Mouse (Mus musculus) stomach, embryonic 15.5 days (tissue): ENCODE results near the gene Sytl2. TPM values are rescaled to one million over a fixed set of nuclear protein-coding genes. Genes with fewer than 3 reads are reported as not detected.

Experiments used
- ATAC-seq: fragments of 200-750 bp; cut with Nextera tagmentation; 2 replicates; pipeline ENCODE4 v1.8.0; 2017; ENCODE audit warnings: low read depth, moderate number of reproducible peaks, moderate TSS enrichment; ENCODE audit not compliant: insufficient read depth, low FRiP score
- H3K27ac ChIP-seq: fragments of 300-500 bp; sonication (generic); 2 replicates; pipeline ENCODE4 v1.5.1; 2015; ENCODE audit warnings: mild to moderate bottlenecking, inconsistent platforms
- H3K27me3 ChIP-seq: fragments of 300-500 bp; sonication (generic); replicated peaks from 2 replicates; pipeline ENCODE4 v1.6.1; 2015; ENCODE audit warnings: inconsistent platforms
- H3K36me3 ChIP-seq: fragments of 300-500 bp; sonication (generic); 2 replicates; pipeline ENCODE4 v1.6.1; 2015; ENCODE audit warnings: inconsistent platforms
- H3K4me1 ChIP-seq: fragments of 300-500 bp; sonication (generic); 2 replicates; pipeline ENCODE4 v1.6.1; 2015; ENCODE audit warnings: inconsistent platforms
- H3K4me2 ChIP-seq: fragments of 300-500 bp; sonication (generic); 2 replicates; pipeline ENCODE4 v1.6.1; 2015; ENCODE audit warnings: mild to moderate bottlenecking, inconsistent platforms
- H3K4me3 ChIP-seq: fragments of 300-500 bp; sonication (generic); replicated peaks from 2 replicates; pipeline ENCODE4 v1.5.1; 2015; ENCODE audit warnings: inconsistent platforms
- H3K9ac ChIP-seq: fragments of 300-500 bp; sonication (generic); 2 replicates; pipeline ENCODE4 v1.6.1; 2015; ENCODE audit warnings: inconsistent platforms
- H3K9me3 ChIP-seq: fragments of 300-500 bp; sonication (generic); 2 replicates; pipeline ENCODE4 v1.6.1; 2016; ENCODE audit warnings: inconsistent platforms
- WGBS: fragments of 180-500 bp; shearing (Covaris S2); methylation state at CpG from one replicate; pipeline ENCODE4 v1.1.7; 2015; 5-methylcytosine and 5-hydroxymethylcytosine counted together
- polyA plus RNA-seq: library from polyadenylated mRNA; unstranded; fragments of >200 nt; fragmentation: Nextera tagmentation; extraction: Ambion mirVana; gene quantifications from 2 replicates; pipeline ENCODE4 v1.2.1, GENCODE M21; 2015

Sytl2 gene
- polyA plus RNA-seq = 15.0 and 16.5 TPM in 2 replicates

GRCm38 (mm10) chr7:90301942-90302646, at the start of gene Sytl2:
Gene Sytl2 (plus strand): TSS chr7:90302252.
- Histone ChIP-seq H3K36me3 (no peaks in the 10 kb centered on the region), H3K4me1 (peaks cover 4% of the 10 kb centered on the region; the same call in 1 of the 2 replicates), H3K4me3 (peak within 1 kb of the TSS; percentile 62), H3K9ac (peak within 1 kb of the TSS; percentile 39; the same call in 1 of the 2 replicates), H3K27me3 (0 out of 2 replicates have a peak, but pooled peaks cover 2% of the 10 kb centered on the region), H3K4me2 (peak within 1 kb of the TSS; percentile 92), H3K27ac (no peak within 1 kb of the TSS), H3K9me3 (no peaks in the 10 kb centered on the region)
- peak; percentile 92 for ATAC-seq
- 1% methylated on average over 41 of the region's 43 CpGs for WGBS

- Histone ChIP-seq H3K9me3 (no peaks in the 10 kb centered on the region), H3K4me1 (no peaks in the 10 kb centered on the region), H3K9ac (no peak overlapping the region), H3K4me3 (no peak overlapping the region), H3K36me3 (no peaks in the 10 kb centered on the region), H3K27me3 (no peaks in the 10 kb centered on the region), H3K4me2 (no peak overlapping the region), H3K27ac (no peak overlapping the region)
- ATAC-seq = no peak
- 76% methylated on average over 5 of the region's 5 CpGs for WGBS
Observed at GRCm38 (mm10) chr7:90252946-90253345, 49.1 kb upstream of the Sytl2 start.

- no peaks in the 10 kb centered on the region for H3K36me3 ChIP-seq
- no peak overlapping the region for H3K4me2 ChIP-seq
- ATAC-seq = no peak; the same call in 1 of the 2 replicates
- H3K27me3 ChIP-seq = no peaks in the 10 kb centered on the region
- 0 out of 2 replicates have a peak overlapping the region, but pooled peaks have one; percentile 8 for H3K27ac ChIP-seq
- no peak overlapping the region for H3K4me3 ChIP-seq
- no peak overlapping the region for H3K9ac ChIP-seq
- no peaks in the 10 kb centered on the region for H3K4me1 ChIP-seq
- WGBS = 55% methylated on average over 2 of the region's 2 CpGs
- no peaks in the 10 kb centered on the region for H3K9me3 ChIP-seq
Observed at GRCm38 (mm10) chr7:90258701-90259100, 43.4 kb upstream of the Sytl2 start.

DNA sequence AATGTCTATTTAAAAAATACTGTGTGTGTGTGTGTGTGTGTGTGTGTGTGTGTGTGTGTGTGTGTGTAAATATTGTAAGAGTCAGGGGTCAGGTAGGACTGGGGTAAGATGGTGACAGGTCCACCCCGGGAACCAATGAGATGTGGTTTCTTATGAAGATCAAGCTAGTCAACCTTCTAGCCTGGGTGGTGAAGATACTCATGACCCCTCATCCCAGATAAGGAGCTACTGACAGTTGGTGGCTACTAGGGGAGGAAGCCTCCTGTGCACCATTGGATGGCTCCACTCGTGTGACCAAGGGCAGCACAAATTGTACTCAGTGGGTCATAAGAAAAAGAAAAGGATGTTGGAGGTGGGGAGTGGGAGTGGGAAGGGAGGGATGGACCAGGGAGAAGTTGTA, 42.2 kb upstream of the Sytl2 start:
- Histone ChIP-seq H3K9ac (no peak overlapping the region), H3K27ac (no peak overlapping the region), H3K36me3 (no peaks in the 10 kb centered on the region), H3K4me3 (no peak overlapping the region), H3K9me3 (no peaks in the 10 kb centered on the region), H3K27me3 (no peaks in the 10 kb centered on the region), H3K4me2 (no peak overlapping the region), H3K4me1 (no peaks in the 10 kb centered on the region)
- 71% methylated on average over 2 of the region's 2 CpGs for WGBS
- ATAC-seq = no peak

GRCm38 (mm10) chr7:90261902-90262599, 40.0 kb upstream of the Sytl2 start:
- Histone ChIP-seq H3K9me3 (no peaks in the 10 kb centered on the region), H3K4me3 (no peak overlapping the region), H3K36me3 (no peaks in the 10 kb centered on the region), H3K27ac (no peak overlapping the region), H3K4me2 (no peak overlapping the region), H3K9ac (no peak overlapping the region), H3K4me1 (peaks cover 5% of the 10 kb centered on the region), H3K27me3 (no peaks in the 10 kb centered on the region)
- 44% methylated on average over 7 of the region's 7 CpGs for WGBS
- no peak for ATAC-seq

- H3K9me3 ChIP-seq = no peaks in the 10 kb centered on the region
- peak; percentile 79 for ATAC-seq
- 5% methylated on average over 28 of the region's 28 CpGs for WGBS
Observed at GRCm38 (mm10) chr7:90265289-90265970, 36.6 kb upstream of the Sytl2 start, which contains the start of gene Ccdc83. Gene Ccdc83 (minus strand): TSS chr7:90265777.

GRCm38 (mm10) chr7:90270141-90270540, 31.9 kb upstream of the Sytl2 start:
- no peak overlapping the region for H3K9ac ChIP-seq
- H3K36me3 ChIP-seq = no peaks in the 10 kb centered on the region
- no peak for ATAC-seq
- H3K27ac ChIP-seq = no peak overlapping the region
- WGBS = 79% methylated on average over 3 of the region's 3 CpGs
- no peaks in the 10 kb centered on the region for H3K9me3 ChIP-seq
- H3K4me2 ChIP-seq = no peak overlapping the region
- peaks cover 4% of the 10 kb centered on the region for H3K4me1 ChIP-seq
- H3K27me3 ChIP-seq = no peaks in the 10 kb centered on the region
- H3K4me3 ChIP-seq = no peak overlapping the region

More at GRCm38 (mm10) chr7:90265289-90265970, 36.6 kb upstream of the Sytl2 start, which contains the start of gene Ccdc83:
- Histone ChIP-seq H3K4me1 (peaks cover 5% of the 10 kb centered on the region), H3K27ac (no peak within 1 kb of the TSS), H3K4me2 (peak within 1 kb of the TSS; percentile 56), H3K4me3 (peak within 1 kb of the TSS; percentile 25), H3K27me3 (no peaks in the 10 kb centered on the region), H3K36me3 (no peaks in the 10 kb centered on the region), H3K9ac (no peak within 1 kb of the TSS)

- H3K4me1 ChIP-seq = no peaks in the 10 kb centered on the region
- ATAC-seq = no peak
- H3K4me3 ChIP-seq = no peak overlapping the region
- H3K9me3 ChIP-seq = no peaks in the 10 kb centered on the region
- WGBS = 57% methylated on average over 11 of the region's 11 CpGs
- no peaks in the 10 kb centered on the region for H3K27me3 ChIP-seq
- H3K27ac ChIP-seq = no peak overlapping the region
- H3K36me3 ChIP-seq = no peaks in the 10 kb centered on the region
- no peak overlapping the region for H3K4me2 ChIP-seq
- H3K9ac ChIP-seq = no peak overlapping the region
Observed at GRCm38 (mm10) chr7:90274561-90275100, 27.4 kb upstream of the Sytl2 start.

- Histone ChIP-seq H3K9me3 (no peaks in the 10 kb centered on the region), H3K4me1 (no peaks in the 10 kb centered on the region), H3K4me2 (no peak overlapping the region), H3K27me3 (no peaks in the 10 kb centered on the region), H3K36me3 (no peaks in the 10 kb centered on the region), H3K4me3 (no peak overlapping the region), H3K27ac (no peak overlapping the region), H3K9ac (no peak overlapping the region)
- WGBS = 47% methylated on average over 3 of the region's 3 CpGs
- ATAC-seq = no peak
Observed at GRCm38 (mm10) chr7:90277246-90277645, 24.8 kb upstream of the Sytl2 start.

GRCm38 (mm10) chr7:90277769-90278168, 24.3 kb upstream of the Sytl2 start:
- Histone ChIP-seq H3K36me3 (no peaks in the 10 kb centered on the region), H3K27ac (no peak overlapping the region), H3K9me3 (no peaks in the 10 kb centered on the region), H3K4me3 (no peak overlapping the region), H3K27me3 (no peaks in the 10 kb centered on the region), H3K4me2 (no peak overlapping the region), H3K9ac (no peak overlapping the region), H3K4me1 (no peaks in the 10 kb centered on the region)
- no peak for ATAC-seq
- WGBS = 51% methylated on average over 4 of the region's 4 CpGs

DNA sequence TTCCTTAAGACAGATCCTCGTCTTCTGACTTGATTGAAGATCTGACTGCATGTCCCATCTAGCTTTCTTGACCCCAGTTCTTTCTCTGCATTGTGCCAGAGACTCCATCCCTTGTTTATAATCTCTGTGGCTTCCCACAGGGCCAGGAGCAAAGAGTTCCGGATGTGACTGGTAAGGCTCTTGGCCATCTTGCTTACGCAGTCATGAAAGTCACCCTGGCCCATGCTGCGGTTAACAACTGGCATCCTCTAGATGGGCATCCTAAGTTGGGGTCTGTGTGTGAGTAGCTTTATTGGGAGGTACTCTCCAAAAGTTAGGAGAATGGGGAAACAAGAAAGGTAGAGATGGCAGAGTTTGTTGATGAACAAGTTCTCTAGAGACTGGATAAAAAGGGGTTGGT, 22.9 kb upstream of the Sytl2 start:
- Histone ChIP-seq H3K27me3 (no peaks in the 10 kb centered on the region), H3K4me1 (0 out of 2 replicates have a peak, but pooled peaks cover 1% of the 10 kb centered on the region), H3K4me3 (no peak overlapping the region), H3K36me3 (no peaks in the 10 kb centered on the region), H3K27ac (no peak overlapping the region), H3K4me2 (no peak overlapping the region), H3K9ac (no peak overlapping the region), H3K9me3 (no peaks in the 10 kb centered on the region)
- ATAC-seq = no peak
- WGBS = 90% methylated on average over 4 of the region's 4 CpGs
